Comparison of ENCODE assay signal across 11 mouse cellular contexts in the genomic region with DNA sequence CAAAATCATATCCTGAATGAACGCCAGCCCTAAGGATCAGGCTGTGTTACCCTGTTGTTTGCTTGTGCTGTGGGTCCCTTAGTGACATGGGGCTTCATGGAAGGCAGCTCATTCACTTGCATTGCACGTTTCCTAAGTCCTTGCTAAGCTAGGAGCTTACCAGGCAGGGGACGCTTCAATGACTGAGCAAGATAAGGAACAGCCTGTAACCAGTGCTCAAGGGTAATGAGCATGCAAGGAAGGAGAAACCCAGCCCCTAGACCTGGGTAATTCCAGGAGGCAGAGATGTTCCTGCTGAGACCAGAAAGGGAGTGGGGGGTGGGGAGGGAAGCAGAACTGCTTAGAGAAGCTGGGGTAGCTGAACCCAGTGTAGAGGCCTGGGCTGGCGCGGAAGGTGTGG.
A peak's percentile ranks its signal among the peaks of the same experiment; 100 is the strongest.
DNase-seq lines count a peak whose midpoint lies in the region; ATAC-seq and TF ChIP-seq lines count a peak whose summit lies in the region.
"Had no signal": no experiment of that assay in that cellular context is flagged by ENCODE, and none has a peak within 500 bp of the region (broad histone marks: within the 10 kb centered on the region; RNA-seq: fewer than 3 reads in every experiment).

No protein-coding gene starts in this region.

- peaks cover 3% of the 10 kb centered on the region; the same call in 1 of the 2 replicates for H3K4me1 ChIP-seq in heart, embryonic 11.5 days (ENCODE audit: control insufficient read depth, insufficient read depth, low read length)
- H3K4me1 ChIP-seq in G1E (ENCODE audit: insufficient read depth, low read depth, low read length): peaks cover 97% of the 10 kb centered on the region
- H3K4me1 ChIP-seq in kidney, embryonic 14.5 days (ENCODE audit: control insufficient read depth, insufficient read depth, low read length): peaks cover 4% of the 10 kb centered on the region; the same call in 1 of the 2 replicates
- H3K4me1 ChIP-seq in liver, embryonic 15.5 days (replicated peaks): peaks cover 61% of the 10 kb centered on the region
- H3K4me1 ChIP-seq in intestine, embryonic 15.5 days (replicated peaks): no peaks in the 10 kb centered on the region

- no peak overlapping the region for H3K4me2 ChIP-seq in heart, embryonic 11.5 days
- H3K4me2 ChIP-seq in kidney, embryonic 14.5 days (replicated peaks; ENCODE audit: low read depth, low read length): no peak overlapping the region
- no peak overlapping the region for H3K4me2 ChIP-seq in liver, embryonic 15.5 days
- H3K4me2 ChIP-seq in intestine, embryonic 15.5 days (replicated peaks): no peak overlapping the region

- H3K9ac ChIP-seq in heart, embryonic 11.5 days (ENCODE audit: low read depth, low read length): no peak overlapping the region
- H3K9ac ChIP-seq in kidney, embryonic 14.5 days (ENCODE audit: low read depth, low read length): no peak overlapping the region
- no peak overlapping the region for H3K9ac ChIP-seq in liver, embryonic 15.5 days
- H3K9ac ChIP-seq in intestine, embryonic 15.5 days: no peak overlapping the region
- H3K9ac ChIP-seq: forebrain, postnatal 0 days had no signal

- peaks cover 2% of the 10 kb centered on the region; the same call in 1 of the 2 replicates for H3K36me3 ChIP-seq in heart, embryonic 11.5 days (ENCODE audit: control insufficient read depth, insufficient read depth, low read length)
- no peaks in the 10 kb centered on the region for H3K36me3 ChIP-seq in G1E (replicated peaks)
- peaks cover 15% of the 10 kb centered on the region; the same call in 1 of the 2 replicates for H3K36me3 ChIP-seq in kidney, embryonic 14.5 days (ENCODE audit: control insufficient read depth, insufficient read depth, low read length)
- no peaks in the 10 kb centered on the region for H3K36me3 ChIP-seq in liver, embryonic 15.5 days (replicated peaks)
- H3K36me3 ChIP-seq in intestine, embryonic 15.5 days: peaks cover 6% of the 10 kb centered on the region

- no peak for DNase-seq in heart, adult 9 months (ENCODE audit: low spot score in 2 of 2)
- DNase-seq in G1E (ENCODE audit: low spot score): peak; percentile 45
- DNase-seq in thymus, postnatal 4 days: no peak
- DNase-seq in layer of hippocampus, postnatal 36 days: no peak
- DNase-seq: forebrain, postnatal 0 days; gastrocnemius, postnatal 36 days; heart, postnatal 36 days had no signal

- H3K4me3 ChIP-seq in heart, embryonic 11.5 days (ENCODE audit: low read depth, low read length): no peak overlapping the region
- peak overlapping the region; percentile 44; the same call in 1 of the 2 replicates for H3K4me3 ChIP-seq in G1E (ENCODE audit: low read depth, low read length)
- H3K4me3 ChIP-seq in kidney, embryonic 14.5 days (ENCODE audit: low read length): no peak overlapping the region
- no peak overlapping the region for H3K4me3 ChIP-seq in liver, embryonic 15.5 days (replicated peaks)
- no peak overlapping the region for H3K4me3 ChIP-seq in intestine, embryonic 15.5 days (replicated peaks)

- H3K27ac ChIP-seq in heart, embryonic 11.5 days (ENCODE audit: low read depth, low read length): no peak overlapping the region
- peak overlapping the region; percentile 51; the same call in 1 of the 2 replicates for H3K27ac ChIP-seq in kidney, embryonic 14.5 days (ENCODE audit: low read depth, low read length)
- H3K27ac ChIP-seq in liver, embryonic 15.5 days (replicated peaks): peak overlapping the region; percentile 74
- no peak overlapping the region for H3K27ac ChIP-seq in intestine, embryonic 15.5 days

- H3K9me3 ChIP-seq in heart, embryonic 11.5 days (replicated peaks; ENCODE audit: control insufficient read depth, low read length): no peaks in the 10 kb centered on the region
- H3K9me3 ChIP-seq in G1E (replicated peaks): no peaks in the 10 kb centered on the region
- H3K9me3 ChIP-seq in kidney, embryonic 14.5 days (ENCODE audit: control insufficient read depth, low read length): no peaks in the 10 kb centered on the region
- no peaks in the 10 kb centered on the region for H3K9me3 ChIP-seq in liver, embryonic 15.5 days (replicated peaks)
- H3K9me3 ChIP-seq in intestine, embryonic 15.5 days: no peaks in the 10 kb centered on the region

- 0 out of 2 replicates have a peak, but pooled peaks have one; percentile 35 for ATAC-seq in heart, embryonic 11.5 days (replicated peaks; ENCODE audit: insufficient number of reproducible peaks, low FRiP score, low TSS enrichment)
- peak; percentile 43; the same call in 1 of the 2 replicates for ATAC-seq in G1E (ENCODE audit: extremely low read depth, insufficient number of reproducible peaks, low FRiP score, poor library complexity, severe bottlenecking)
- ATAC-seq in kidney, embryonic 14.5 days (ENCODE audit: low FRiP score, low TSS enrichment): peak; percentile 75; the same call in 1 of the 2 replicates
- peak; percentile 73 for ATAC-seq in liver, embryonic 15.5 days (ENCODE audit: insufficient read depth)
- ATAC-seq in intestine, embryonic 15.5 days: no peak
- ATAC-seq: forebrain, postnatal 0 days had no signal

- H3K27me3 ChIP-seq in heart, embryonic 11.5 days (ENCODE audit: control insufficient read depth, insufficient read depth, low read length): no peaks in the 10 kb centered on the region
- H3K27me3 ChIP-seq in G1E (ENCODE audit: insufficient read depth, low read length): no peaks in the 10 kb centered on the region
- no peaks in the 10 kb centered on the region for H3K27me3 ChIP-seq in kidney, embryonic 14.5 days (ENCODE audit: control insufficient read depth, insufficient read depth, low read length)
- H3K27me3 ChIP-seq in liver, embryonic 15.5 days: no peaks in the 10 kb centered on the region
- H3K27me3 ChIP-seq in intestine, embryonic 15.5 days (replicated peaks): no peaks in the 10 kb centered on the region

- no peak for TF ChIP-seq CTCF in G1E (IDR thresholded peaks at IDR 0.05; ENCODE audit: low read depth, low read length)

- WGBS in heart, embryonic 11.5 days (ENCODE audit: insufficient replicate concordance): 55% methylated on average over 5 of the region's 5 CpGs
- 62% methylated on average over 5 of the region's 5 CpGs for WGBS in kidney, embryonic 14.5 days
- 51% methylated on average over 5 of the region's 5 CpGs for WGBS in liver, embryonic 15.5 days (ENCODE audit: insufficient replicate concordance)
- 74% methylated on average over 5 of the region's 5 CpGs for WGBS in intestine, embryonic 15.5 days

Comparison
In these comparisons a context has a peak if more than half of its experiments do, and no peak if none do; other contexts are left out.
1. H3K27ac ChIP-seq: peak in kidney, embryonic 14.5 days (single experiment) and liver, embryonic 15.5 days (single experiment); none in heart, embryonic 11.5 days (single experiment) and intestine, embryonic 15.5 days (single experiment).